Mouse (Mus musculus): ENCODE results near the gene Eva1b.

GRCm38 (mm10) chr4:126131290-126132121, 16.0 kb upstream of the Eva1b start:
- TF ChIP-seq CTCF (conservative IDR thresholded peaks at IDR 0.05; ENCODE audit: low read length) (no peak), POU5F1 (IDR thresholded peaks at IDR 0.05; ENCODE audit: borderline replicate concordance, low read length) (no peak)
